Mouse (Mus musculus): ENCODE measurements around the gene Morn1. TPM values are rescaled to one million over a fixed set of nuclear protein-coding genes. Genes with fewer than 3 reads are reported as not detected.
"Not testable (repeated sequence)": the region's sequence is repeated elsewhere in the genome, so short reads cannot be mapped to it uniquely, and the experiment has no call there.

The Morn1 gene
- polyA plus RNA-seq, 1 experiment from 2014 or later = 2.2 TPM

DNA sequence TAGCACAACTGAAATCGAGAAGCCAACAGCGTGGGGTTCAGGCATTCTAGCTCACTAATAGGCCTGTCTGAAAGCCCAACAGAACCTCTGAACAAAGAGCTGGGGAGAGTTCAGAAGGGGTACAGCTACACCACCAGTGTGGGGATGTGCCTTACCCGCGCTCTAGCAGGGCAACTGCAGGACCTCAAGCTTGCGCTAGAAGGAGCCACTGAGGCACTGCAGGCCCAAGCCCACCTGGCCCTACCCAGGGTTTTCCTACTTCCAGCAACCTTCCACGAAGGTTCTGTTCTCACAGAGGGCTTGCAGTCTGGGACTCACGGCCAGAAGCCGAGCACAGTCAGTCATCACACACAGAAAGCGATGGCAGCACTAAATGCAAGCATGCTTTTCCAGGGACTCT lies 11.2 kb upstream of the Morn1 start:
- ATAC-seq (no peak), DNase-seq (no peak)
- WGBS (ENCODE audit: insufficient replicate concordance) = 92% methylated on average over 9 of the region's 9 CpGs
- Histone ChIP-seq H3K36me3 (replicated peaks; ENCODE audit: insufficient read depth, low read length) (peaks cover 89% of the 10 kb centered on the region), H3K9me3 (ENCODE audit: low read length) (no peaks in the 10 kb centered on the region), H3K4me2 (ENCODE audit: low read depth, low read length) (no peak overlapping the region), H3K27ac (ENCODE audit: low read depth) (peak overlapping the region; percentile 34; the same call in 1 of the 2 replicates), H3K4me1 (ENCODE audit: insufficient read depth) (no peaks in the 10 kb centered on the region), H3K27me3 (ENCODE audit: insufficient read depth, low read length) (no peaks in the 10 kb centered on the region), H3K4me3 (ENCODE audit: low read depth, low read length) (no peak overlapping the region), H3K9ac (replicated peaks) (0 out of 2 replicates have a peak overlapping the region, but pooled peaks have one; percentile 16)
- no peak for TF ChIP-seq EP300 (IDR thresholded peaks at IDR 0.05; ENCODE audit: low read depth)

DNA sequence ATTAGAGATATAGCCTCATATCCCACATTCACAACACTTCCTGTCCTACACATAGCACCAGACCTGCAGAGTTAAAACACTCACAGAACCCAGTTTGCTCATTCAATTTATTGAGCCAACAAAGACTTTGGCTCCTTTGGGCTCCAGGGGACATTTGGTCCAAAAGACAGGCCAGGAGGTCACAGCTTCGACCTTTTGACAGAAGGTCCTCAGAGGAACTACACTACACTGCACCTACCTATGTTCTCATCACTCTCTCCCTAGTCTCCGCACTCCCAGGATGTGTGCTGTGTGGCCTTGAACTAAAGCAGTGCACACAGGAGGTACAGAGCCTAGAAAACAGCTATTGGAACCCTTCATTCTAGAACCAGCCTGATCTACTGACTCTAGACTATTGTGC lies 10.6 kb upstream of the Morn1 start:
- Histone ChIP-seq H3K4me1 (ENCODE audit: insufficient read depth) (no peaks in the 10 kb centered on the region), H3K27ac (ENCODE audit: low read depth) (no peak overlapping the region), H3K4me3 (ENCODE audit: low read depth, low read length) (no peak overlapping the region), H3K27me3 (ENCODE audit: insufficient read depth, low read length) (no peaks in the 10 kb centered on the region), H3K9me3 (ENCODE audit: low read length) (no peaks in the 10 kb centered on the region), H3K9ac (replicated peaks) (no peak overlapping the region), H3K4me2 (ENCODE audit: low read depth, low read length) (no peak overlapping the region), H3K36me3 (replicated peaks; ENCODE audit: insufficient read depth, low read length) (peaks cover 89% of the 10 kb centered on the region)
- WGBS (ENCODE audit: insufficient replicate concordance) = 77% methylated on average over 2 of the region's 2 CpGs
- TF ChIP-seq CTCF (IDR thresholded peaks at IDR 0.05; ENCODE audit: low read depth) = no peak
- no peak for TF ChIP-seq EP300 (IDR thresholded peaks at IDR 0.05; ENCODE audit: low read depth)
- DNase-seq = no peak
- peak; percentile 83 for ATAC-seq

DNA sequence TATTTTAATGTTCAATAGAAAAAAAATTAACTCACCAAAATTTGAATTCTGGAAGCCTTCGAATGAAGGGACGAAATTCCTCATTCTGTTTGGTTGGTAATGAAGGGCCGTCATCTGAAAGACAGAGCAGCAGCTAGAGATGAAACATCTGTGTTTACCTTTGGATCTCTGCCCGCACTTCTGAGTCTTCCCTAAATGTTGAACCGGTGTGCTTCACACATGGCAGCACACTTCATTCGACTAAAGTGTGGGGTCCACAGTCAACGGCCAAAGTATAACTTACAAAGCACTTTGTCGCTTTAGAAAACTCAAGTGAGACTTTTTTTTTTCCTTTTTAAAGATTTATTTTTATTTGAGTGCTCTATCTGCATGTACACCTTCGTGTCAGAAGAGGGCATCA lies 9.7 kb upstream of the Morn1 start:
- ATAC-seq (no peak), DNase-seq (no peak)
- no peaks in the 10 kb centered on the region for H3K9me3 ChIP-seq (ENCODE audit: low read length)
- peaks cover 87% of the 10 kb centered on the region for H3K36me3 ChIP-seq (replicated peaks; ENCODE audit: insufficient read depth, low read length)
- TF ChIP-seq CTCF (IDR thresholded peaks at IDR 0.05; ENCODE audit: low read depth) (no peak), EP300 (IDR thresholded peaks at IDR 0.05; ENCODE audit: low read depth) (no peak)
- H3K4me3 ChIP-seq (ENCODE audit: low read depth, low read length) = no peak overlapping the region
- H3K27me3 ChIP-seq (ENCODE audit: insufficient read depth, low read length) = no peaks in the 10 kb centered on the region
- H3K27ac ChIP-seq (ENCODE audit: low read depth) = no peak overlapping the region
- 82% methylated on average over 9 of the region's 9 CpGs for WGBS (ENCODE audit: insufficient replicate concordance)
- H3K4me2 ChIP-seq (ENCODE audit: low read depth, low read length) = no peak overlapping the region
- H3K4me1 ChIP-seq (ENCODE audit: insufficient read depth) = no peaks in the 10 kb centered on the region
- H3K9ac ChIP-seq (replicated peaks) = no peak overlapping the region

DNA sequence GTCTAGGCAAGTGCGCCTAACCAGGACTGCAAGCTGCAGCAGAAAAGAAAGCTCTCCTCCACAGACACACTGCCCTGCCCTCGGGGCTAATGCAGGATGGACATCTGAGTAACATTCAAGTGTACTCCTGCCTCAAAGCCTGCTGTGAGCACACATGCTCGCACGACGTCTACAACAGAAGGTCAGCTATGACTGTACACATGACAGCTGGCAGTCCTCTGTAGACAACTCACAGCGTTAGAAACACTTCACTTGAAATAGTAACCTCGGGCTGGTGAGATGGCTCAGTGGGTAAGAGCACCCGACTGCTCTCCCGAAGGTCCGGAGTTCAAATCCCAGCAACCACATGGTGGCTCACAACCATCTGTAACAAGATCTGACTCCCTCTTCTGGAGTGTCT lies 7.6 kb upstream of the Morn1 start:
- 95% methylated on average over 10 of the region's 10 CpGs for WGBS (ENCODE audit: insufficient replicate concordance)
- not testable (repeated sequence) for H3K27ac ChIP-seq (ENCODE audit: low read depth); H3K27me3 ChIP-seq (ENCODE audit: insufficient read depth, low read length); ATAC-seq; H3K4me1 ChIP-seq (ENCODE audit: insufficient read depth); H3K9ac ChIP-seq (replicated peaks); H3K9me3 ChIP-seq (ENCODE audit: low read length); DNase-seq; H3K4me2 ChIP-seq (ENCODE audit: low read depth, low read length); H3K4me3 ChIP-seq (ENCODE audit: low read depth, low read length)
- peaks cover 76% of the 10 kb centered on the region for H3K36me3 ChIP-seq (replicated peaks; ENCODE audit: insufficient read depth, low read length)

DNA sequence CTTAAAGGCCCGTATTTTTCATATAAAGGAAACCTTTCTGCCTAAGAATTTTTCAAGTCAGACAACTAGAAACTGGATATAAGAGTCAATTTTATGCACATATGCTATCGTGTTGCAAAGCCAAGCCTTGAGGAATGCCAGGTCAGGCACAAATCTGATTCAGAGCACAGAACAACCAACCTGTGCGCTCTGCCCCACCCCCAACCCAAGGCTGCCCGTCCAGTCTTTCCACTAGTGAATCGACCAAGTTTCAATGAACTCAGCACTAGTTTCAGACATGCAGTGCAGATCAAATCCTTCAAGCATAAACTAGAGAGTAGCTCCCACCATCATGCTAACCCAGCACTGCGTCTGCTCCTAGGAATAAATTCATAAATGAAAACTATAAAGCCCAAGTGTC lies 6.7 kb upstream of the Morn1 start:
- H3K36me3 ChIP-seq (replicated peaks; ENCODE audit: insufficient read depth, low read length) = peaks cover 69% of the 10 kb centered on the region
- H3K27ac ChIP-seq (ENCODE audit: low read depth) = no peak overlapping the region
- no peaks in the 10 kb centered on the region for H3K27me3 ChIP-seq (ENCODE audit: insufficient read depth, low read length)
- H3K9me3 ChIP-seq (ENCODE audit: low read length) = no peaks in the 10 kb centered on the region
- H3K4me1 ChIP-seq (ENCODE audit: insufficient read depth) = peaks cover 17% of the 10 kb centered on the region
- no peak overlapping the region for H3K4me3 ChIP-seq (ENCODE audit: low read depth, low read length)
- H3K4me2 ChIP-seq (ENCODE audit: low read depth, low read length) = no peak overlapping the region
- DNase-seq (no peak), ATAC-seq (no peak)
- WGBS (ENCODE audit: insufficient replicate concordance) = 93% methylated on average over 6 of the region's 6 CpGs
- TF ChIP-seq CTCF (IDR thresholded peaks at IDR 0.05; ENCODE audit: low read depth) = no peak
- TF ChIP-seq EP300 (IDR thresholded peaks at IDR 0.05; ENCODE audit: low read depth) = no peak
- H3K9ac ChIP-seq (replicated peaks) = no peak overlapping the region

DNA sequence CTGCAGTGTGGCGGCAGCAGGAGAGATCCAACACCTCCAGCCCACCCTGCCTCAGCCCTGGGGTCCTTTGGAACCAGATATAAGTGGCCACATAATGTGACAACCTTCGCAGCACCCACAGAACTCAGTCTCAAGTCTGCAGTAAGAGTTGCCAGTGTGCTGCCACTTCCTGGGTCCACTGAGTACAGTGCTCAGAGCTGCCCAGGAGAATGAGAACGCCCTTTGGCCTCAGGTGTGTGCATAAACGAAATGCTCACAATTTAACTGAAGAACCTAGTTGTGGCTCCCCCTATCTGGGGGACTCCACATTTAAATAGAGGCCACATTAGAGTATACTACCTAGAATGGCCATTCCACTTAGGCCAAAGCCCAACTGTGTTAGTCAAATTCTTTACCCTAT lies 2.8 kb upstream of the Morn1 start:
- Histone ChIP-seq H3K4me2 (ENCODE audit: low read depth, low read length) (no peak overlapping the region), H3K9me3 (ENCODE audit: low read length) (no peaks in the 10 kb centered on the region), H3K36me3 (replicated peaks; ENCODE audit: insufficient read depth, low read length) (peaks cover 35% of the 10 kb centered on the region), H3K4me1 (ENCODE audit: insufficient read depth) (peaks cover 35% of the 10 kb centered on the region), H3K9ac (replicated peaks) (no peak overlapping the region; the same call in 1 of the 2 replicates), H3K4me3 (ENCODE audit: low read depth, low read length) (no peak overlapping the region), H3K27me3 (ENCODE audit: insufficient read depth, low read length) (no peaks in the 10 kb centered on the region), H3K27ac (ENCODE audit: low read depth) (peak overlapping the region; percentile 30; the same call in 1 of the 2 replicates)
- WGBS (ENCODE audit: insufficient replicate concordance) = 71% methylated on average over 4 of the region's 4 CpGs
- DNase-seq = no peak
- no peak for TF ChIP-seq EP300 (IDR thresholded peaks at IDR 0.05; ENCODE audit: low read depth)
- TF ChIP-seq CTCF (IDR thresholded peaks at IDR 0.05; ENCODE audit: low read depth) = peak; percentile 8; the same call in 1 of the 2 replicates
- ATAC-seq = no peak

DNA sequence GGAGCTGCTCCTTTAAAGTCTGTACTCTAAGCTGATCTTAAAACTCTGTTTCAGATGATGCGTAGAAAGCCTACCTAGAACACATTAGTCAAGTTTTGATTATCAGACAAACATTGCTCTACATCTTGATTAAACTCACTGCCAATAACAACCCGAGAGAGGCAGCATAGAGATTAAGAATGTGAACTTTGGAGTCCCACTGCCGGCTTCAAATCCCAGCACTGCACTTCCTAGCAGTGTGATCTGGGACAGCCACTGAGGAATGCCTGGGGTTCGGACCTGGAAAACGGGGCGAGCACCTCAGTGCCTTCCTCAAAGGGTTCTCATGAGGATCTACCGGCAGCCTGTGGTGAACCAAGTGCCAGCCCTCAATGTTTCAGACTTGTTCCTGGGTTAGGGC lies 2.0 kb upstream of the Morn1 start:
- Histone ChIP-seq H3K27me3 (ENCODE audit: insufficient read depth, low read length) (no peaks in the 10 kb centered on the region), H3K36me3 (replicated peaks; ENCODE audit: insufficient read depth, low read length) (peaks cover 29% of the 10 kb centered on the region), H3K27ac (ENCODE audit: low read depth) (peak overlapping the region; percentile 30), H3K4me3 (ENCODE audit: low read depth, low read length) (no peak overlapping the region; the same call in 1 of the 2 replicates), H3K9ac (replicated peaks) (no peak overlapping the region; the same call in 1 of the 2 replicates), H3K4me2 (ENCODE audit: low read depth, low read length) (peak overlapping the region; percentile 90), H3K4me1 (ENCODE audit: insufficient read depth) (peaks cover 35% of the 10 kb centered on the region), H3K9me3 (ENCODE audit: low read length) (no peaks in the 10 kb centered on the region)
- ATAC-seq = no peak
- TF ChIP-seq EP300 (IDR thresholded peaks at IDR 0.05; ENCODE audit: low read depth) (no peak), CTCF (IDR thresholded peaks at IDR 0.05; ENCODE audit: low read depth) (no peak)
- no peak for DNase-seq
- WGBS (ENCODE audit: insufficient replicate concordance) = 70% methylated on average over 7 of the region's 7 CpGs
